Mouse (Mus musculus) lung, adult 2 months (tissue): ENCODE data around the gene Gpr19.

Source experiments
- CTCF ChIP-seq: fragments of 200-500 bp; IDR thresholded peaks from 2 replicates; pipeline ENCODE4 v1.5.1; 2011; ENCODE audit warnings: mild to moderate bottlenecking, low read length, control low read depth; ENCODE audit not compliant: insufficient read depth
- POLR2A ChIP-seq: fragments of 200-500 bp; IDR thresholded peaks from 2 replicates; pipeline ENCODE4 v1.6.1; 2011; ENCODE audit warnings: low read depth, mild to moderate bottlenecking, control low read depth, low read length, borderline replicate concordance; ENCODE audit errors: extremely low read depth

DNA sequence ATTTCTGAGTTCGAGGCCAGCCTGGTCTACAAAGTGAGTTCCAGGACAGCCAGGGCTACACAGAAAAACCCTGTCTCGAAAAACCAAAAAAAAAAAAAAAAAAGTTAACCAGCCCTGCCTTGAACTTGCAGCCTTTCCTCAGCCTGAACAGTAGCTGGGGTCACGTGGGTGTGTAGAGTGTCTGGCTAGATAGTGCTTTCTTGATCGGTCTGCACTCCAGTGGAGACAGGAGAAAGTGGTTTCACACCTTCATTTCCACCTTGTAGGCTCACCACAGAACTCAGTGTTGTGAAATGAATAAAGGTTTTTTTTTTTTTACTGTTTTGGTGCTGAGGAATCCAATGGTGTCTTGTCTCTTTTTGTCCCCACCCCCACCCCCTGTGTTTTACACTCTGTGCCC is 5.0 kb upstream of the Gpr19 start:
- no peak for TF ChIP-seq POLR2A
- no peak for TF ChIP-seq CTCF
